Mouse (Mus musculus) embryo, embryonic 11.5 days (tissue): Measurements from ENCODE around the gene Kmt2d.
"Not testable (repeated sequence)": the region's sequence is repeated elsewhere in the genome, so short reads cannot be mapped to it uniquely, and the experiment has no call there.

Experiments used
- DNase-seq: peaks from one replicate; pipeline ENCODE4 v3.0.0-alpha.2; 2012; ENCODE audit warnings: low read depth, low spot score

Kmt2d gene

DNA sequence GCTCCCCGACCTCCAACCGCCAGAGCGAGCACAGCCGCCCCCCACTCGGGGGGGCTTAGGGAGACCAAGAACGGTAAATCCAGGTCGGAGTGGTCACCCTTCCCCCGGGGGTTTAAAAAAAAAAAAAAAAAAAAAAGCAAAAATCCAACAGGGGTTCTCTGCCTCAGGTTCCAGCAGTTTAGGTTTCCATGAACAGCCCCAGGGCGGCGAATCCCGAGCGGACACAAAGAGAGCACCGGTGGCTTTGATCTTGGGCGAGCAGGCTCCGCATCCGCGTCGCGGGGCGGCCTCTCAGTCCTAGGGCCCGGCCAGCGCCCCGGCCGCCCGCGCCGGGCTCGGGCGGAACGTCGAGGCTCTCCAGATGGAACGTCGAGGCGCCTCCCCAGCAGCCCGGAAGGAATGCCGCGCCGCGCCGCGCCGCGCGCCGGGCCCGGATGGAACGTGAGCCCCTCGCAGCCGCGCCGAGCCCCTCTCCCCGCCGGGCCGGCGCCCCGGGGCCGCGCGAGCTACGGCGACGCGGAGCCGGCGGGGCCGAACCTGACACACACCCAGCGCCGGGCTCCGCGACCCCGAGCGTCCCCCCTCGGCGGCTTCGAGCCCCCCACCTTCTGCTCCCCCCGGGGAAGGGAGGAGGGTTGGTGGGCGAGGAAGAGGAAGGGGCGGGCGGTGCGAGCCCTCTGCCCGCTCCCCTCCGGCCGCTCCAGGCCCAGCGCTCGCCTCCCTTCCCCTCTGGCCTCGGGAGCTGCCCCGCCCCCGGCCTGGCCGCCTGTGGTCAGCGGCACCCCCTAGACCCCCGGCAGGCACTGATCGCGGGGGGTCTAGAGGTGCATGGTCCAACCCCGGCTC is at the start of gene Kmt2d:
TSS of gene Kmt2d (minus strand) at position 135 of the 846 bp plus-strand sequence.
- no peak for DNase-seq

DNA sequence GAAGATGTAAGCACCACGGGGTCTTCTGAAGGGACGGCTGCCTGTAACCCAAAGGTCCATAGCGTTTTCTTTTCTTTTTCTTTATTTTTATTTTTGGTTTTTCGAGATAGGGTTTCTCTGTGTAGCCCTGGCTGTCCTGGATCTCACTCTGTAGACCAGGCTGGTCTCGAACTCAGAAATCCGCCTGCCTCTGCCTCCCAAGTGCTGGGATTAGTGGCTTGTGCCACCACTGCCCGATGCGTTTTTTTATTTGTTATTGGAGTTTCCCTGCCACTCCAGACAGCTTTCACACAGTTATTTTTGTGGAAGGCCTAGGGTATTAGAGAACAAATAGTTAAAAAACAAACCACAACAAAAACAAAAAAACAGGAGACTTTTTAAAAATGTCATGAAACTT is 47.5 kb upstream of the Kmt2d start:
- not testable (repeated sequence) for DNase-seq

DNA sequence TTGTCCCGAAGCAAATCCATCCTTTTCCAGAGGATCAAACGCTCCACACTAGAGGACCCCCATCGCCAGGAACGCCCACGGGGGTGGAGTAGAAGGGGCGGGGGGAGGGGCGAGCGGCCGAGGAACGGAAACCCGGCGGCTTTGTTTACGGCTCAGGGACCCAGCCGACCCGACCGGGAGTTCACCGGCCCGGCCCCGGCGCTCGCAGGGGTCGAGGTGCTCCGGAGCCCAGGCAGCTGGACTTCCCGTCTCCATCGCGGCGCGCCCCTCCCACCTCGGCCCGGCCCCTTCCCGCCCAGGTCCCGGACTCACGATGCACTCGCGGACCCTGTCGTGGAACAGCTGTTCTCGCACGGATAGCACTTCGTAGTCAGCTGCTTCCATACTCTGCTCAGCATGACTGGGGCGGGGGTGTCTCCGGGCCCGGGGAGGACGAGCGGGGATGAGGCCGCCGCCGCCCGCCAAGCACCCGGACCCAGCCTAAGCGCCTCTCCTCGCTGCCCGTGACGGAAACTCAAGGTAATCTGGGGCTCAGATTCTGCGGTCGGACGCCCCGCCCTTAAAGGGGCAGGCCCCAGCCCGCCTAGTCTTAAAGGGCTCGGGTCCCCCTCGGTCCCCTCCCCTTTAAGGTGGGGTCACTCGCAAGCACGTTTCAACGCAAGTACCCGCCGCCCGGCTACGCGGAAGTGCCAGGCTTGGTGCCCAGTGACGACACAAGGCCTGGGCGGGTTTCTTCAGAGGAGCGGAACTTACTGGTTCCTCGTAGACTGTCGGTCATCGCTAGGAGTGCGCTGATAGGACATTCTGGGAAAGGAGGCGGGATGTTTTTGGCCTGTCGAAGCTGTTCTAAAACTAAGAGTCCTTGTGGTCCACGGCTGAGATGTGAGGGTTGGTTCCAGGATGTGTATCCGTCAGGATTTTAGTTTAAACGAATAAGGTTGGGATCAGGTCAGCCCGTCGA is 46.8 kb upstream of the Kmt2d start, which contains the start of gene Lmbr1l:
TSS of gene Lmbr1l (minus strand) at position 694 of the 961 bp plus-strand sequence.
- DNase-seq: peak; percentile 98

DNA sequence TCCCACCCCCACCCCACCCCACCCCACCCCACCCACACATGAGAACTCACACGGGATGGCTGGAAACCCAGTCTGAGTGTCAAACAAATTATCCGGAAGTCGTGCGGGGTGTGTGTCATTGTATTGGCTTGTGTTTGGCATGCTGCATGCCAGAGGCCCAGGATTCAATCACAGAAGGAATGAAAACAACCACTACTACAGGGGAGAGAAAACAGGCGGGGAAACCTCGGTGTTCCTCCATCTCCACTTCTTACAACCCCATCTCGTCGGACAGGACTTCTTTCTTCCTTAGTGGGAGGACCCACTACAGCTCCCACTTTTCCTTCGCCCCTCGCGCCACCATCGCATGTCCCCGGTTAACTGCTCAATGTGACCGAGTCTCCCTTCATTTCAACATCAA is 46.1 kb upstream of the Kmt2d start:
- no peak for DNase-seq

DNA sequence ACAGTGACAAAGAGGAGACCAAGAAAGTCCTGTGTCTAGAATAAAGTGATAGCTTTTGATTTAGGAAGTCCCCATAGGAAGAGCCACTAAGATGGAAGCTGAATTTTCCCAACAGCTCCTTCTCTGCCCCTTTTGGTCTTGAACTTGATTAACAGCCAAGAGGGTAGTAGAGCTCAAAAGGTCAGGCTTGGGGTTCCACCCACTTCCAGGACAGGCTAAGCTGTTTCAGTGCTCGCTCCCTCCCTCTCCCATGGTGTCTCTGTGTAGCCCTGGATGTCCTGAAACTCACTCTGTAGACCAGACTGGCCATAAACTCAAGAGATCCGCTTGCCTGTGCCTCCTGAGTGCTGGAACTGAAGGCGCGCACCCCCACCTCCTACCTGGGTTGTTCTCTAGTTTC is 45.0 kb upstream of the Kmt2d start:
- DNase-seq: no peak

DNA sequence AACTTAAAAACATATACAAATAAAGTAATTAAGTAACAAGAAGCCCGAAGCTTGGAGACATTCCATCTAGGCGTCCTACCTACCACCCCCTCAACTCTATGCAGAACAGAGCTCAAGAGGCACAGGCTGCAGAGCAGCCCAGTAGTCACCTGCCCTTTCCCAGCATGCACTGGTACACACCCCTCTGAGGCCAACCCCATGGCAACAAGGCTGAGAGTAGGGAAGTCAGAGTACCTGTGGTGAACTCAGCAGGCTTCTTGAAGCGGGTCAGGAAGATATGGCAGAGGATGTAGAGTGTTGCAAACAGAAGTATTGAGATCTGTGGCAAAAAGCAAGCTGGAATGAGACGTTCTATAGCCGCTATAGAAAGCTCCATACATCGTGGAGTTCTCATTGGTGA is 43.9 kb upstream of the Kmt2d start:
- DNase-seq: no peak

DNA sequence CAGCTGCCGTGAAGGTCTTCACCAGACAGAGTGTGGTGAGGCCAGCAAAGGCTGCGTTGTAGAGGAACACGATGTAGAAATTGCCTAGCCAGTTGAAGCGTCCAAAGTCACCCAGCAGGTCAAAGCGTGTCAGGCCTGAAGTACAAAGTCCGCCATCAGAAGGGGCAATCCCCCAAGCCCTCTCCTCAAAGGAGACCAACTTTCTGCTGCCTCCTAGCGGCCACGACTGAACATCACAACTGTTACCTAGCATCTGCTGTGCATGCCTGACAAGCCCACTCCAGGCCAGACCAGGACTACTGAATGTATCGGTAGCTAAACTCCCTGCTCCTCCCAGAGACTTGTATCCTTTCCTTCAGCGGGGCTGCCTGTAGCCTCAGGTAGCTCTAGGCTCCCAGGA is 33.7 kb upstream of the Kmt2d start:
- no peak for DNase-seq

DNA sequence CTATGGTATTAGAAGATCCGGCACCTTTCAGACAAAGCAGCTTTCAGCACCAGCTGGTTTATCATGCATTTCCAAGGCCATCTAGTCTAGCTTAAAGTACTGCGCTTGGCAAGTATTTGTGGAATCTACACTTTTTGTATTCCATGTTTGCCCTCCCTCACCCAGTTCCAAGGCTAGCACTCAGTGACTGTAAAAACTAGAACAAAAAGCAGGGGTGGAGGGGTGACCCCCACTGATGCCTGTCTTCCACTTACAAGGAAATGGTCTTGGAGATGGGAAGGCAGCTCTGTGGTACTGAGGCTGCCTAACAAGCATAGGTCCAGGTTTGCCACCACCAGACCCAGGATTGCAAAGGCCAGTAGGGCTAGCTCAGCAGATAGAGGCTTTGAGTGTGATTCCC is 31.6 kb upstream of the Kmt2d start:
- DNase-seq: no peak

DNA sequence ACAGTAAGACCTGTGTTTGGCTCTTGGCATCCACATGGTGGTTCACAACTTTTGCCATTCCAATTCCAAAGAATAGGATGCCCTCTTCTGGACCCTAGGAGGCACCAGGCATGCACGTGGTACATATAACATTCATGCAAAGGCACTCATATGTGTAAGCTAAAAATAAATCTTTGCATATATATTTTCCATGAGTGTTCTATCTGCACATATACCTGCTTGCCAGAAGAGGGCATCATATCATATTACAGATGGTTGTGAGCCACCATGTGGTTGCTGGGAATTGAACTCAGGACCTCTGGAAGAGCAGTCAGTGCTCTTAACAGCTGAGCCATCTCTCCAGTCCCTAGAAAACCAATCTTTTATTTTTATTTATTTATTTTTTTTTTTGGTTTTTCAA is 30.5 kb upstream of the Kmt2d start:
- no peak for DNase-seq

DNA sequence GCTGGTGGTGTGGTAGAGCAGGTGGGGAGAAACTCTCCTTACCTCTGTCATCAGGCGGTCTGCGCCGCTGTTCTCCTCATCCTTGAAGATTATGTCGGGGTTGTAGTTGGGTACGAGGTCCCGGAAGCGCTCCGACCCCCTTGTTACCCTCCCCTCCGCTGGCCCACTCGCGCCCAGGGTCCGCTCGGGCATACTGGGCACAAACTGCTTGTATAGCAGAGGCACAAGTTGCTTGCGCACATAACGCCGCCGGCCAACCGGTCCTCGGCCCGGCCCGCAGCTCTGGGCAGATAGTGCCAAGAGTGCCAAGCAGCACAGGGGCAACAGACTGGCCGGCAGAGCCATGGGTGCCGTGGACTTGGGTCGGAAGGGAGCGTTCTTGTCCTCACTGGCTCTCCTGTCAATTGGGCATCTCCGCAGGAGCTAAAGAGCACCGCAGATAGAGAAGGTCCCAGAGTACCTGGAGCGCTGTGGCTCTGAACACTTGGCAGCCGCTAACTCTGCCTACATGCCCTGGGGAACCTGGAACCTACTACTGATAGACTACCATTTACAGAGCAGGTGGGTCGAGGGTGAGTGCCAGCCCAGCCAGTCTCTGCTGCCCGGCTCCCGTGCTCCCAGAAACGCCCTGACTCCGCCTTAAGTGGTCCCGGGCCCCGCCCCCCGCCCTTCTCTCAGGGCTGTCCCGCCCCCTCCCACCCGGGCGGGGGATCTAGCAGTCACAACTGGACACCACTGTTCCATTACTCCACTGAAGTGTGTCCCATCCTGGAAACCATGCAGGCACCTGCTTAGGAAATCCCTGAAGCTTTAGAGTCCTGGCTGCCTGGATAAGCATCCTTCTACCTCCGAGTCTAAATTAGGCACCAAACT is 27.2 kb upstream of the Kmt2d start, which contains the start of gene Dhh:
TSS of gene Dhh (minus strand) at position 613 of the 873 bp plus-strand sequence.
- no peak for DNase-seq

DNA sequence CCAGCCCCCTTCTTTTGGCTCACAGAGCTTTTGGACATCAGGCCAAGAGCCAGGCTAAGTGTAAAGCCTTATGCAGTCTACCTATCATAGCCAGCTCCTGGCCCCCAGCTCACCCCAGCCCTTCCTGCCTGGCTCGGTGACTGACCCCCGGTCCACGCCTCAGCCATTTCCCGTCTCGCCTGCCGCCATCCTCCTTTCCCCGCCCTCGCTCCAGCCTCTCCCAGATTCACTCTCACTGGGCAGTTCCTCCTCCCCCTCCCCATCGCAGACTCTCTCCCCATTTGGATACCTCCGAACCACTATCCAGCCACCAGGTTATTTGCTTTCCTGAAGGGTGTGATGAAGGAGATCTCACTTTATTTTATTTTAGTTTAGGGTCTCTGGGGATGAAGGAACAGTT is 26.5 kb upstream of the Kmt2d start:
- no peak for DNase-seq

DNA sequence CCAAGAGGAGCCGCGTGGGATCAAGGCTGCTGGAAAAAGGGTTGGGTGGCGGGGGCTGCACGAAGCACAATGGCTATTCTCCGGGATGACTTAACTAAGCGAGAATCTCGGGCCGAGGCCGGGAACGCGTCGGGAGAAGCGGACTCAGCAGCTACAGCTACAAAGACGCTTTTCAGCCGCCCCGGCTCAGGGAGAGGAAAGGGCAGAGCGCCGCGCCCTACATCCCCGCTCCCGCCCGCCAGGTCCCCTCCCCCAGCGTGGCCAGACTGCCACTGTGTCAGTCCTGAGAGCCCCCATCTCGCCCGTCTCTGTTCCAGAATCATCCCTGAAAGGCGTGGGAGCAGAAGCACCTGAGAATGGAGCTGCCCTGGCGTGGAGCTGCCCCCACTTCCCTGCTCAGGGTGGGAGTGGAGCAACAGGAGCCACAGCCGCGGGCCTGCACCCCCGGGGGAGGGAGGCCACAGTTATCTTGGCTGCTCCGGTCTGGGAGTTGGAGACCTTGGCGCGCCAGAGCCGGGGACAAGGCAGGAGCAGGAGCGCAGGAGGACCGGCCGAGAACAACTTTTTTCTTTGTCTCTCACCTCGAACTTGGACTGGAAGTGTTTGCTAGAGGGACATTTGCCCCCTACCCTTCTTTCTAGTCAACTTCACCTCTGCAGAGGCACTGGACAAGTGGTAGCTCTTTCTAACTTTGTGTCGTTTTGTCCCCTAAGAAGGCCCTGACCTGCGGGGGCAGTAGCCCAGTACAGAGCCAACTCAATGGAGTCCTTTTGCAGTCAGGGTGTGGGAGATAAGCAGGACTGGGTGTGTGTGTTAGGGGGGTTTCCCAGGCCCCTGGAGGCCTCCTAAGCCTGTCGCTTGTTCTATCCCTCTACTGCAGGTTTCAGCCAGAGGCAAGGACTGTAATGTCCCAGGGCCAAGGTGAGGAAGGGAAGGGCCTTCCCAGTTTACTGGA is 24.9 kb upstream of the Kmt2d start:
- DNase-seq: no peak

DNA sequence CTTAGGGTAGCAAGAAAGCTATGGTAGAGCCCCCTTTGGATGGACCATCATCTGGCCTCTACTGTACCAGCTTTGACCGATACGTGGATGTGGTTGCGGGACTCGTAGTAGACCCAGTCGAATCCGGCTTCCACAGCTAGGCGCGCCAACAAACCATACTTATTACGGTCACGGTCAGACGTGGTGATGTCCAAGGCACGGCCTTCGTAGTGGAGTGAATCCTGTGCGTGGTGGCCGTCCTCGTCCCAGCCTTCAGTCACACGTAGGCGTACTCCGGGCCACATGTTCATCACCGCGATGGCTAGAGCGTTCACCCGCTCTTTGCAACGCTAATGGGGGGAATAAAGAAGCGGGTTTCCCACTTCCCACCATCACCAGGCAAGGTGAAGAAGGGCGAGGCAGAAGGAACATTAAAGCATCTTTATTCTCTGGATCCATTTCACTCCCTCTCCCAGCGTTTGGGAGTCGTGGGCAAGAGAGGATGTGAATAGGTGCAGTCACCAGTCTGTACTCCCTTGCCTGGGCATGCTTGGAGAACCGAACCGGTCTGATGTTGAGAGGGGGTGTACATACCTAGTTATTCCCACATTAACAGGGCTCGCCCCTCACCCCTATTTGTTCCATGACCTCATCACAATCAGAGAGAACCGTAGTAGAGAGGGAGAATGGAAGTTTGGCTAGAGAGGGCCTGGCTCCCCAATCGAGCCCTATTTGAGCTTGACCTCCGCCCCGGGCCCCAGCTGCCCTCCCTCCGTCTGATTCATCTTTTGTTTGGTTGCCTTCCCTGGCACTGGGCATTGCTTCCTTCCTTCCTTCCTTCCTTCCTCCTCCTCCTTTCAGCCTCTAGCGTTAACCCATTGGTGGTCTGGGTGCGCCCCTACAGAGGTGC is 24.0 kb upstream of the Kmt2d start:
- no peak for DNase-seq

DNA sequence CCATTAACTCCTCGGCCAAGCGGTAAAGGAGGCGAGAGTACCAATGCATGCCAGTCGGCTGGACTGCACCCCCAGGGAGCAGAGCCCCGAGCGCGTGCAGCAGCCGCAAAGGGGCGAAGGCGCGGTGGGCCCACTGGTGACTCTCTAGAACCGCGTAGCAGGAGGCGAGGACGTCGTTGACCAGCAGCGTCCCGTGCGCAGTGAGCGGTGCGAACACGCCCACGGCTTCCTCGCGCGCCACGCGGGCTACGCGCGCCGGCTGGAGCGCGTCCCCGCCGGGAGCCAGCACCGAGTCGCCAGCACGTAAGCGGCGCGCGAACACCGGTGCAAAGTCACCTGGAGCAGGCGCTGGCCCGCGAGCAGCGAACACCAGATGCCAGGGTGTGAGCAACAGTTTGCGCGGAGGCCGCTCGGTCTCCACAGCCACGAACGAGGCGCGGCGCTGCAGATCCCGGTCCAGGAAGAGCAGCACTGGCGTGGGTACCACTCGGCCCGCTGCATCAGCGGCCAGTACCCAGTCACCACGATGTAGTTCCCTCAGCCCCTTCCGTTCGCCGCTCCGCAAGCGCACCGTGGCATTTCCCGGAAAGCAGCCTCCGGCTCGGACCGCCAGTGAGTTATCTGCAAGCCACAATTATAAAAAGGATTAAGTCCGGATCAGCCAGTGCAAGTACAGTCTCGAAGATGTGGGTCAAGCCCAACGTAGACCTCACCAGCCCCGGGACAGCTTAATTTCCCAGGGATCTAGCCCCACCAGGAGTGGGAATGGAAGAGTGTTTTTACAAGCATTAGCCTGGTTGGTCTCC is 23.1 kb upstream of the Kmt2d start, which contains the start of gene Rhebl1:
TSS of gene Rhebl1 (minus strand) at position 601 of the 806 bp plus-strand sequence.
- no peak for DNase-seq

DNA sequence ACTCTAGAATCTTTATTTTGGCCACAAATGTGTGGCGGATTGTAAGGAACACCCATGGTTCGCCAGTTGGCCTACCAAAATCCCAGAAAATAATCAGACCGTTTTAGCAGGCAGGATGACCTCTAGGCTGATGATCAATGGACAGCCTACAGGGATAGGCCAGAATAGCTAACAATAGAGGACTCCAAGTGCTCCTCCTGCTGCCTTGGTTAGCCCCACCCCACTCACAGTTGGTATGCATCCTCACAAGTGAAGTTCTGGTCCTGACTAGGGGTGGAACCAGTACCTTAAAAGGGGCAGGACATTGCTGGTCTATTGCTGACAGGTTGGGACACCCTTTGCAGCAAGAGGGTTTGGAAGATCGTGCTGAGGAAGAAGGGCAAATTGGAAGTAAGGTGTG is 22.0 kb upstream of the Kmt2d start:
- DNase-seq: no peak

DNA sequence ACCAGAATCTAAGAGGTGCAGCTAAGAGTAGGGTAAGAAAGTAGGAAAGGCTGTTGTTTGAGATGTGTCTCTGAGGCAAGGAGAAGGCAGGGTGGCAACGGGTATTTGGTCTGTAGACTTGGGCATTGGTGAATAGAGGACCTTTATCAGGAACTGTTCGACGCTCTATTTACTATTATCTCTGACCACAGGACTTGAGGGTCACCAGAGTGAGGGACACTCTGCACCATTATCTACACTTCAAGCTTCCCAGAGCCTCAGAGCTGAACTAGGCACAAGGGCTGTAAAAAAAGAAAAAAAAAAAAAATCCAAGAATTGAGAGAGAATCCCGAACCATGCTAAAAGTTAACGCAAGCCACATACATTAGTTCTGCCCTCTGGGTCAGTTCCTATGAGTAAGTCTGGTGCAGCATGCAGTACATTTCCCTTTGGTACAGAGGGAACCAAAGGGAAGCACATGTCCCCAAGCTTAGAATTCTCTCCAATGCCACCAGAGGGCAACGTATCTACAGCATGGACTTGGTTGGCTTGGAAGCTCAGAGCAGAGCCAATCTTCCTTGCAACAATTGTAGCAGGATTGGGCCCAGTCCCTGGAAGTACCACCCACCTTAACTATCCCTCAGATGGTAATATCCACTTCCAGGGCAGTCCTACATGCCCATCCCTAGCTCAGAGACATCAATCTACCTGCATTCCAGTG is 21.1 kb upstream of the Kmt2d start:
- DNase-seq: no peak

DNA sequence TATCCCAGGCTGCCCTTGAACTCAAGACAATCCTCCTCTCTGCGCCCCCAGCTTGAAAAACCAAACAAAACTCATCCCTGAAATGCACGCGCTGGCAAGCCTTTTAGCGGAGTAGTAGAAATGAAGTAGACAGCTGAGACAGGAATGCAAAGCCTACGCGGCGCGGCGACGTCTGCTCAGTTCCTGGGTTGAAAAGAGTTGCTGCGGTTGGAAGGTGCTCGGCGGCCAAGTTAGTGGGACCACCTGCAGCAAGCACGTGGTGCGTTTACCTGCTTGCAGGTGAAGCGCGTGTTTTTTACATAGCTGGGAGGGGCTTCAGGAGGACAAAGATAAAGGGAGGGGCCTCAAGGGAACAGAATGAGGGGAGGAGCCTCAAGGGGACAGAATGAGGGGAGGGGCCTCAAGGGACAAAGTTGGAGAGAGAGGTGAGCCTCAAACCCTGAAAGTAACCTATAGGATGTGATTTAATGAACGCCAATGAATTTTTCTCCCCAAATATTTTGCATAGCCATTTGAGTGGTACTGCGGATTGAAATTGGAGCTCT is 20.3 kb upstream of the Kmt2d start:
- no peak for DNase-seq
